Mouse (Mus musculus): ENCODE measurements around the gene Raet1e.

- TF ChIP-seq MAFK (IDR thresholded peaks at IDR 0.05; ENCODE audit: insufficient read depth, low read depth, low read length), result no peak
- no peak for TF ChIP-seq HCFC1 (IDR thresholded peaks at IDR 0.05; ENCODE audit: borderline replicate concordance, insufficient read depth, low read length)
- TF ChIP-seq ZNF384 (IDR thresholded peaks at IDR 0.05; ENCODE audit: low read depth, low read length), result no peak
These were observed 106.7 kb downstream of the Raet1e start for GRCm38 (mm10) chr10:22265060-22265459.
